Mouse (Mus musculus): ENCODE results near the gene Heatr9. TPM values are rescaled to one million over a fixed set of nuclear protein-coding genes. Genes with fewer than 3 reads are reported as not detected.

Heatr9 gene
- polyA plus RNA-seq, 1 experiment from 2014 or later = not detected

GRCm38 (mm10) chr11:83509521-83509920, 12.5 kb downstream of the Heatr9 start:
- Histone ChIP-seq H3K4me2 (ENCODE audit: low read depth, low read length, severe bottlenecking) (no peak overlapping the region), H3K4me1 (replicated peaks; ENCODE audit: control insufficient read depth, insufficient read depth, low read length) (no peaks in the 10 kb centered on the region), H3K4me3 (ENCODE audit: low read depth, low read length) (no peak overlapping the region), H3K36me3 (ENCODE audit: control insufficient read depth, insufficient read depth, low read length) (peaks cover 4% of the 10 kb centered on the region; the same call in 1 of the 2 replicates), H3K27ac (ENCODE audit: low read depth, low read length) (no peak overlapping the region), H3K9ac (ENCODE audit: low read length) (no peak overlapping the region), H3K9me3 (ENCODE audit: control insufficient read depth, low read length) (no peaks in the 10 kb centered on the region), H3K27me3 (ENCODE audit: control insufficient read depth, insufficient read depth, low read length) (no peaks in the 10 kb centered on the region)
- no peak for ATAC-seq (replicated peaks; ENCODE audit: low FRiP score)
- no peak for DNase-seq (ENCODE audit: low spot score)

DNA sequence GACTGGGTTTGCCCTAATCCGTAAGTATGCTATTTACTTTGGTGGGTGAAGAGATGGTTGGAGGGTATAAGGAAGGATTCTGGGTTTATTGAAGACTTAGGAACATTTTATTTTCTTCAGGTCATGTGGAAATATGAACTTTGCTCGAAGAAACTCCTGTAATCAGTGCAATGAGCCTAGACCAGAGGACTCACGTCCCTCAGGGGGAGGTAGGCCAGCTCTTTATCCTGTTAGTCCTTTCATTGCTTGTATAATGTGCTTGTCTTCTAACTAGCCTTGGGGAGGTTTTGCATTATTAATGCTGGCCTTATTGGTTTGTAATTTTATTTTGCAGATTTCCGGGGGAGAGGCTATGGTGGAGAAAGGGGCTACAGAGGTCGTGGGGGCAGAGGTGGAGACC, 17.7 kb downstream of the Heatr9 start:
- peaks cover 14% of the 10 kb centered on the region; the same call in 1 of the 2 replicates for H3K36me3 ChIP-seq (ENCODE audit: control insufficient read depth, insufficient read depth, low read length)

DNA sequence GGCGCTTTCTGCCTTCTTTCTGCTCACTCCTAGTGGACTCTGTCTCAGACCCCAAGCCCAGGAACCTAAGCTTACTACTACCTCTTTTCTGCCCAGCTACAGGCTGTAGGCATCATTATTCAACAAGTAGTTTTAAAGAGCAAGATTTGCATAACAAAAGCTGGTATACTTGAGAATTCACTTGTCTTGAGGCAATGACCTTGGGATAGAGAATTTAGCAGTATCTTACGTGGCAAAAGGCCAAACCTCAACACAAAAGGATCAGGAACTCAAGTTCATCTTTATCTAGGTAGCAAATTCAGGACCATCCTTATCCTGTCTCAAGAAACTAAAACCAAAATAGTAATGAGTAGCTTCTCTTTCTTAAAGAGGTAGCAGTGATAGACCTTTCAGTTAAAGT, 26.4 kb downstream of the Heatr9 start:
- no peaks in the 10 kb centered on the region; the same call in 1 of the 2 replicates for H3K36me3 ChIP-seq (ENCODE audit: control insufficient read depth, insufficient read depth, low read length)
- no peak overlapping the region for H3K4me3 ChIP-seq (ENCODE audit: low read depth, low read length)
- 67% methylated on average over 2 of the region's 2 CpGs for WGBS
- H3K27ac ChIP-seq (ENCODE audit: low read depth, low read length) = no peak overlapping the region
- H3K9me3 ChIP-seq (ENCODE audit: control insufficient read depth, low read length) = no peaks in the 10 kb centered on the region
- ATAC-seq (replicated peaks; ENCODE audit: low FRiP score) (no peak), DNase-seq (ENCODE audit: low spot score) (no peak)
- H3K27me3 ChIP-seq (ENCODE audit: control insufficient read depth, insufficient read depth, low read length) = no peaks in the 10 kb centered on the region
- H3K4me1 ChIP-seq (replicated peaks; ENCODE audit: control insufficient read depth, insufficient read depth, low read length) = peaks cover 4% of the 10 kb centered on the region; the same call in 1 of the 2 replicates
- H3K9ac ChIP-seq (ENCODE audit: low read length) = no peak overlapping the region
- H3K4me2 ChIP-seq (ENCODE audit: low read depth, low read length, severe bottlenecking) = no peak overlapping the region

More for the DNA sequence above, 17.7 kb downstream of the Heatr9 start:
- no peak overlapping the region for H3K27ac ChIP-seq (ENCODE audit: low read depth, low read length)
- no peaks in the 10 kb centered on the region for H3K27me3 ChIP-seq (ENCODE audit: control insufficient read depth, insufficient read depth, low read length)
- no peaks in the 10 kb centered on the region for H3K9me3 ChIP-seq (ENCODE audit: control insufficient read depth, low read length)
- no peak overlapping the region for H3K4me3 ChIP-seq (ENCODE audit: low read depth, low read length)
- H3K4me1 ChIP-seq (replicated peaks; ENCODE audit: control insufficient read depth, insufficient read depth, low read length) = no peaks in the 10 kb centered on the region
- no peak overlapping the region for H3K9ac ChIP-seq (ENCODE audit: low read length)
- DNase-seq (ENCODE audit: low spot score) = no peak
- WGBS = 93% methylated on average over 5 of the region's 5 CpGs
- no peak for ATAC-seq (replicated peaks; ENCODE audit: low FRiP score)
- H3K4me2 ChIP-seq (ENCODE audit: low read depth, low read length, severe bottlenecking) = no peak overlapping the region

GRCm38 (mm10) chr11:83491488-83491887, 30.5 kb downstream of the Heatr9 start:
- Histone ChIP-seq H3K4me3 (ENCODE audit: low read depth, low read length) (no peak overlapping the region), H3K9me3 (ENCODE audit: control insufficient read depth, low read length) (no peaks in the 10 kb centered on the region), H3K4me1 (replicated peaks; ENCODE audit: control insufficient read depth, insufficient read depth, low read length) (peaks cover 4% of the 10 kb centered on the region; the same call in 1 of the 2 replicates), H3K36me3 (ENCODE audit: control insufficient read depth, insufficient read depth, low read length) (peaks cover 4% of the 10 kb centered on the region), H3K4me2 (ENCODE audit: low read depth, low read length, severe bottlenecking) (no peak overlapping the region), H3K27ac (ENCODE audit: low read depth, low read length) (no peak overlapping the region), H3K9ac (ENCODE audit: low read length) (no peak overlapping the region), H3K27me3 (ENCODE audit: control insufficient read depth, insufficient read depth, low read length) (no peaks in the 10 kb centered on the region)
- WGBS = 90% methylated on average over 4 of the region's 4 CpGs
- DNase-seq (ENCODE audit: low spot score) = no peak
- ATAC-seq (replicated peaks; ENCODE audit: low FRiP score) = no peak

GRCm38 (mm10) chr11:83473235-83474016, 48.5 kb downstream of the Heatr9 start:
- DNase-seq (ENCODE audit: low spot score) = no peak
- Histone ChIP-seq H3K4me1 (replicated peaks; ENCODE audit: control insufficient read depth, insufficient read depth, low read length) (0 out of 2 replicates have a peak, but pooled peaks cover 2% of the 10 kb centered on the region), H3K4me2 (ENCODE audit: low read depth, low read length, severe bottlenecking) (peak overlapping the region; percentile 78)

GRCm38 (mm10) chr11:83472324-83473234, 49.4 kb downstream of the Heatr9 start, which contains the start of gene Taf15:
Gene Taf15, plus strand, starts transcription at chr11:83473086.
- DNase-seq (ENCODE audit: low spot score) (peak; percentile 99), ATAC-seq (replicated peaks; ENCODE audit: low FRiP score) (peak; percentile 99)
- Histone ChIP-seq H3K9ac (ENCODE audit: low read length) (peak within 1 kb of the TSS; percentile 98), H3K27me3 (ENCODE audit: control insufficient read depth, insufficient read depth, low read length) (no peaks in the 10 kb centered on the region), H3K4me1 (replicated peaks; ENCODE audit: control insufficient read depth, insufficient read depth, low read length) (0 out of 2 replicates have a peak, but pooled peaks cover 2% of the 10 kb centered on the region), H3K9me3 (ENCODE audit: control insufficient read depth, low read length) (no peaks in the 10 kb centered on the region), H3K36me3 (ENCODE audit: control insufficient read depth, insufficient read depth, low read length) (no peaks in the 10 kb centered on the region), H3K27ac (ENCODE audit: low read depth, low read length) (peak within 1 kb of the TSS; percentile 96), H3K4me3 (ENCODE audit: low read depth, low read length) (peak within 1 kb of the TSS; percentile 94), H3K4me2 (ENCODE audit: low read depth, low read length, severe bottlenecking) (peak within 1 kb of the TSS; percentile 78)
- WGBS = under 1% methylated on average over 66 of the region's 66 CpGs

More at GRCm38 (mm10) chr11:83473235-83474016, 48.5 kb downstream of the Heatr9 start:
- H3K9ac ChIP-seq (ENCODE audit: low read length) = peak overlapping the region; percentile 98
- H3K27ac ChIP-seq (ENCODE audit: low read depth, low read length) = peak overlapping the region; percentile 96
- H3K27me3 ChIP-seq (ENCODE audit: control insufficient read depth, insufficient read depth, low read length) = no peaks in the 10 kb centered on the region
- no peaks in the 10 kb centered on the region for H3K9me3 ChIP-seq (ENCODE audit: control insufficient read depth, low read length)
- peak; percentile 89 for ATAC-seq (replicated peaks; ENCODE audit: low FRiP score)
- under 1% methylated on average over 41 of the region's 52 CpGs for WGBS
- no peaks in the 10 kb centered on the region for H3K36me3 ChIP-seq (ENCODE audit: control insufficient read depth, insufficient read depth, low read length)
- H3K4me3 ChIP-seq (ENCODE audit: low read depth, low read length) = peak overlapping the region; percentile 94

GRCm38 (mm10) chr11:83471766-83472165, 50.2 kb downstream of the Heatr9 start:
- H3K4me3 ChIP-seq (ENCODE audit: low read depth, low read length) = no peak overlapping the region
- ATAC-seq (replicated peaks; ENCODE audit: low FRiP score) = no peak
- 85% methylated on average over 2 of the region's 2 CpGs for WGBS
- no peak overlapping the region for H3K27ac ChIP-seq (ENCODE audit: low read depth, low read length)
- DNase-seq (ENCODE audit: low spot score) = no peak
- 0 out of 2 replicates have a peak, but pooled peaks cover 2% of the 10 kb centered on the region for H3K4me1 ChIP-seq (replicated peaks; ENCODE audit: control insufficient read depth, insufficient read depth, low read length)
- peak overlapping the region; percentile 64; the same call in 1 of the 2 replicates for H3K9ac ChIP-seq (ENCODE audit: low read length)
- H3K9me3 ChIP-seq (ENCODE audit: control insufficient read depth, low read length) = no peaks in the 10 kb centered on the region
- no peaks in the 10 kb centered on the region for H3K36me3 ChIP-seq (ENCODE audit: control insufficient read depth, insufficient read depth, low read length)
- H3K4me2 ChIP-seq (ENCODE audit: low read depth, low read length, severe bottlenecking) = peak overlapping the region; percentile 53; the same call in 1 of the 2 replicates
- H3K27me3 ChIP-seq (ENCODE audit: control insufficient read depth, insufficient read depth, low read length) = no peaks in the 10 kb centered on the region

DNA sequence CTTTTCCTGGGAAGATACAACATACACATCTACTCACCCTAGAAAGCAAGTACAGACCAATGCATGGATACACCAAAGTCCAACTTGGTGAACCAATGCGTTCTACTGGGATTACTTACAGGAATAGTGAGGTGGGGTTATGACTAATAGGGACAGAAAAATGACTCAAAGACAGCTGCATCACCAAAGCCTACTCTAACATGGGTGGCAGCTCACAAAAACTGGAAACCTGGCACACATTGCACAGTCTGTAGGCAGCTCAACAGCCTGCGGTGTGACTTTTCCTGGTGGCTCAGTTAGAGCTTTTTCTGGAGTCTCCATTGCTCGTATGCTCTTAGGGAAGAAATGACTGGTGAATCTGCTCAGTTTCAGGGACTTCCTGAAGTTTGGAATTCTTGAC, 53.2 kb downstream of the Heatr9 start:
- Histone ChIP-seq H3K4me1 (replicated peaks; ENCODE audit: control insufficient read depth, insufficient read depth, low read length) (no peaks in the 10 kb centered on the region), H3K9me3 (ENCODE audit: control insufficient read depth, low read length) (no peaks in the 10 kb centered on the region), H3K27ac (ENCODE audit: low read depth, low read length) (no peak overlapping the region), H3K36me3 (ENCODE audit: control insufficient read depth, insufficient read depth, low read length) (no peaks in the 10 kb centered on the region), H3K9ac (ENCODE audit: low read length) (no peak overlapping the region), H3K27me3 (ENCODE audit: control insufficient read depth, insufficient read depth, low read length) (peaks cover 4% of the 10 kb centered on the region), H3K4me2 (ENCODE audit: low read depth, low read length, severe bottlenecking) (no peak overlapping the region), H3K4me3 (ENCODE audit: low read depth, low read length) (no peak overlapping the region)
- ATAC-seq (replicated peaks; ENCODE audit: low FRiP score) = no peak
- 95% methylated on average over 3 of the region's 3 CpGs for WGBS
- DNase-seq (ENCODE audit: low spot score) = no peak

Data from forebrain, embryonic 11.5 days (tissue).